Mouse (Mus musculus) heart, adult 18-20 months (tissue): Measurements from ENCODE around the gene Urad. TPM values are rescaled to one million over a fixed set of nuclear protein-coding genes. Genes with fewer than 3 reads are reported as not detected.

Experiments
- DNase-seq, 2 experiments: peaks; one replicate each; pipeline ENCODE4 v3.0.0; 2021 to 2022; ENCODE audit warnings: mixed read lengths in 1 of 2
- microRNA-seq, 2 experiments: library from miRNA; unstranded; fragments of <30 nt; microRNA quantifications; one replicate each; pipeline ENCODE4 v1.2.0; 2022
- total RNA-seq, 2 experiments: library from RNA; stranded (reverse); gene quantifications; 2 replicates each; pipeline ENCODE4 v1.2.3; 2021

Gene Urad
- total RNA-seq, 2 experiments from 2014 or later: not detected

- no peak for DNase-seq
Measured at GRCm38 (mm10) chr5:147267434-147267833, 54.8 kb downstream of the Urad start.

Small RNA genes within 50 kb of the gene (microRNA-seq; reads per million reads assigned to microRNA genes)
- 0.38 to 0.54 reads per million in 2 experiments for gene Mir7k

Other genes with a start within 250 kb of the Urad start
- gene Lnx2, start 245.9 kb downstream of the Urad start, total RNA-seq: 10 to 100 TPM; 12.3 to 13.1 TPM
- gene Polr1d, start 245.4 kb downstream of the Urad start, total RNA-seq: 10 to 100 TPM; 71.6 to 78.8 TPM
- not detected for gene Gsx1, start 133.7 kb downstream of the Urad start, total RNA-seq
- not detected for gene Pdx1, start 52.5 kb downstream of the Urad start, total RNA-seq
- gene Cdx2, start 15.2 kb downstream of the Urad start, total RNA-seq: not detected
- gene Flt3, start 78.0 kb upstream of the Urad start, total RNA-seq: under 1 TPM; 0.10 to 0.62 TPM
- 10 to 100 TPM; 21.1 to 34.4 TPM for gene Pan3, start 107.7 kb upstream of the Urad start, total RNA-seq